Mouse (Mus musculus): Measurements from ENCODE around the gene Ppp2r5c.

The Ppp2r5c gene

GRCm38 (mm10) chr12:110485585-110486331 lies 38.8 kb downstream of the Ppp2r5c start:
- in situ Hi-C loops (cut with MboI, MseI): loop anchor here (25.0 kb wide), 1 partner anchor 1848 kb away; no protein-coding TSS in a partner anchor

- in situ Hi-C loops (cut with MboI, MseI): loop anchor here (25.0 kb wide), 1 partner anchor 1850 kb away; no protein-coding TSS in a partner anchor
Measured at GRCm38 (mm10) chr12:110486852-110487251, 39.9 kb downstream of the Ppp2r5c start.

GRCm38 (mm10) chr12:110488031-110488430 lies 41.1 kb downstream of the Ppp2r5c start:
- in situ Hi-C loops (cut with MboI, MseI): loop anchor here (25.0 kb wide), 1 partner anchor 1851 kb away; no protein-coding TSS in a partner anchor

- in situ Hi-C loops (cut with MboI, MseI): loop anchor here (25.0 kb wide), 1 partner anchor 1853 kb away; no protein-coding TSS in a partner anchor
Measured at GRCm38 (mm10) chr12:110489946-110490701, 43.2 kb downstream of the Ppp2r5c start.

GRCm38 (mm10) chr12:110492436-110492835 lies 45.5 kb downstream of the Ppp2r5c start:
- in situ Hi-C loops (cut with MboI, MseI): loop anchor here (25.0 kb wide), 1 partner anchor 1855 kb away; no protein-coding TSS in a partner anchor

- in situ Hi-C loops (cut with MboI, MseI): loop anchor here (25.0 kb wide), 1 partner anchor 1856 kb away; no protein-coding TSS in a partner anchor
Measured at GRCm38 (mm10) chr12:110493597-110494369, 46.9 kb downstream of the Ppp2r5c start.

GRCm38 (mm10) chr12:110494846-110495245 lies 47.9 kb downstream of the Ppp2r5c start:
- in situ Hi-C loops (cut with MboI, MseI): loop anchor here (25.0 kb wide), 1 partner anchor 1858 kb away; no protein-coding TSS in a partner anchor

- in situ Hi-C loops (cut with MboI, MseI): loop anchor here (25.0 kb wide), 1 partner anchor 1858 kb away; no protein-coding TSS in a partner anchor
Measured at GRCm38 (mm10) chr12:110495260-110495659, 48.3 kb downstream of the Ppp2r5c start.

- in situ Hi-C loops (cut with MboI, MseI): loop anchor here (25.0 kb wide), 1 partner anchor 1859 kb away; no protein-coding TSS in a partner anchor
Measured at GRCm38 (mm10) chr12:110496016-110496415, 49.1 kb downstream of the Ppp2r5c start.

- in situ Hi-C loops (cut with MboI, MseI): loop anchor here (25.0 kb wide), 1 partner anchor 1860 kb away; no protein-coding TSS in a partner anchor
Measured at GRCm38 (mm10) chr12:110497013-110497412, 50.1 kb downstream of the Ppp2r5c start.

- in situ Hi-C loops (cut with MboI, MseI): loop anchor here (25.0 kb wide), 1 partner anchor 1860 kb away; no protein-coding TSS in a partner anchor
Measured at GRCm38 (mm10) chr12:110497485-110497884, 50.6 kb downstream of the Ppp2r5c start.

GRCm38 (mm10) chr12:110498283-110499224 lies 51.6 kb downstream of the Ppp2r5c start:
- in situ Hi-C loops (cut with MboI, MseI): loop anchor here (25.0 kb wide), 1 partner anchor 1861 kb away; no protein-coding TSS in a partner anchor

GRCm38 (mm10) chr12:110499225-110499992 lies 52.5 kb downstream of the Ppp2r5c start:
- in situ Hi-C loops (cut with MboI, MseI): loop anchor here (25.0 kb wide), 1 partner anchor 1862 kb away; no protein-coding TSS in a partner anchor

GRCm38 (mm10) chr12:110500095-110500494 lies 53.2 kb downstream of the Ppp2r5c start:
- in situ Hi-C loops (cut with MboI, MseI): no loop called here

- in situ Hi-C loops (cut with MboI, MseI): no loop called here
Measured at GRCm38 (mm10) chr12:110503406-110504144, 56.7 kb downstream of the Ppp2r5c start.

GRCm38 (mm10) chr12:110504145-110504490 lies 57.2 kb downstream of the Ppp2r5c start:
- in situ Hi-C loops (cut with MboI, MseI): no loop called here

GRCm38 (mm10) chr12:110504793-110505192 lies 57.9 kb downstream of the Ppp2r5c start:
- in situ Hi-C loops (cut with MboI, MseI): no loop called here

- in situ Hi-C loops (cut with MboI, MseI): no loop called here
Measured at GRCm38 (mm10) chr12:110506046-110506445, 59.1 kb downstream of the Ppp2r5c start.

All from T-helper 2 cell (primary cell).